Mouse (Mus musculus) splenic B cell, adult 2 months (primary cell): ENCODE measurements around the gene Mif4gd.
A peak's percentile ranks its signal among the peaks of the same experiment; 100 is the strongest.

Experiments
- DNase-seq: peaks from one replicate; pipeline ENCODE4 v3.0.0-alpha.2; 2011; ENCODE audit warnings: low read depth, low spot score
- H3K27me3 ChIP-seq: 2 replicates; pipeline ENCODE4 v1.6.1; 2012; ENCODE audit warnings: mild to moderate bottlenecking, low read length, moderate library complexity, mixed read lengths; ENCODE audit not compliant: control insufficient read depth, poor library complexity, insufficient read depth, severe bottlenecking
- H3K36me3 ChIP-seq: 2 replicates; pipeline ENCODE4 v1.6.1; 2012; ENCODE audit warnings: mild to moderate bottlenecking, low read length, moderate library complexity, mixed read lengths; ENCODE audit not compliant: control insufficient read depth, poor library complexity, insufficient read depth, severe bottlenecking

Gene Mif4gd

DNA sequence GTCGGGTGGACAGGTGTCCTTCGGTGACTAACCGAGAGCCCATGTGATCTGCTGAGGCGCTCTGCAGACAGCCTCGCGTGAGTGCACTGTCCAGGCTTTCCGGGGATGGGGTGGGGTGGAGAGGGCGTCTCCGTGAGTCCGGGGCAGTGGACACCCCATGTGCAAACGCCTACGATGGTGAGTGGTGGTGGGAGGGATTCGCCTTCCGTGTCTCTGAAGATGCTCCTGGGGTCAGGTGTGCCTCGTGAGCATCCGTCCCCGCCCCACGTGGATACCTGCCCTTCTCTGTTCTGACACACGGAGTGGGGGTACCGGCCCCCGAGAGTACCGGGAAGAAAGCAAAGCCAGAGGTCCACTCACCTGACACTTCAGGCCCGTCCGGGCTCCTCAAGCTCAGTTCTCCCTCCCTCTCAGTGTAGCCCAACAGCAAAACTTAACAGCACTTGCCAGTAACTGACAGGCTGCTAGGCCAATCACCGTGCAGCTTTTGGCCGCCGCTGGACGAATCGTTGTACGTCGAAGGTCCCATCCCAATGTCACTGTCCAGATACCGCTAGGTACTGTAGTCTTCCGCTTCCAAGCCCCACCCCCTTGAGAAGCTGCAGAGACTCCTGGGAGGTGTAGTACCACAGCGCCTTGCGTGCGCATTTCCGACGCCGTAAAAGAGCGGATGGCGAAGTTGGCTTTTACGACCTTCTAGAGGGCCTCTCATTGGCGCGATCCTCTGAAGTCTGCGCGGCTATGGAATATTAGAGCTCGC lies 15.1 kb upstream of the Mif4gd start, which contains the start of gene Slc25a19:
Gene Slc25a19, minus strand, starts transcription at position 591 of the 760 bp plus-strand sequence.
- no peaks in the 10 kb centered on the region for H3K27me3 ChIP-seq
- DNase-seq, result peak; percentile 100
- peaks cover 3% of the 10 kb centered on the region for H3K36me3 ChIP-seq

DNA sequence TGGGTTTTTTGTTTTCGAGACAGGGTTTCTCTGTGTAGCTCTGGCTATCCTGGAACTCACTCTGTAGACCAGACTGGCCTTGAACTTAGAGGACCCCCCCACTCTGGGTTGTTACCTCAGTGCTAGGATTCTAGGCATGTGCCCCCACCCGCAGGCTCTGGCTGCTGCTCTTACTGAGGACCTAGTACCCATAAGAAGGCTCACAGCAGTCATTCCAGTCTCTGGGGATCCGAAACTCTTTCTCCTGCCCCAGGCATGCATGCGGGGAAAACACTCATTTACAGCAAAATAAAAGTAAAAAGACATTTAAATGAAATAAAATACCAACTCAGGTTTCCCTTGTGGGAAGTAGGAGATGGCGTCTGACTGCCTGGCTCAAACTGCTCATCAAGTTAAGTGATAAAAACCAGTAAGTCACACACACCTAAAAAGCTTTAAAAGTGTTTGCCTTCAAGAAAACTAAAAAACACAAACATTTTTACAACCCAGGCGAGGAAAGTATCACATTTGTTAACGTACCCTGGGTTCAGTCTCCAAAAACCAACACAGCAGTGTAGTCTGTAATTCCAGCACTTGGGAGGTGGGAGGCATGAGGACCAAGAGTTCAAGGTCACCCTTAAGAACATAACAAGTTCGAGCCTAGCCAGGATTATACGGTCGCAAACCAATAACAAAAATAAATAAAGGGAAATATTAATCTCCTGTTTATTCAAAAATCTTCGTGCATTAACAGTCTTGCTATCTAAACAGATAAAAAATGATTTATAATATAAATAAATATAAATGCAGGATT lies 14.3 kb upstream of the Mif4gd start:
- peaks cover 4% of the 10 kb centered on the region for H3K36me3 ChIP-seq
- no peaks in the 10 kb centered on the region for H3K27me3 ChIP-seq
- no peak for DNase-seq

DNA sequence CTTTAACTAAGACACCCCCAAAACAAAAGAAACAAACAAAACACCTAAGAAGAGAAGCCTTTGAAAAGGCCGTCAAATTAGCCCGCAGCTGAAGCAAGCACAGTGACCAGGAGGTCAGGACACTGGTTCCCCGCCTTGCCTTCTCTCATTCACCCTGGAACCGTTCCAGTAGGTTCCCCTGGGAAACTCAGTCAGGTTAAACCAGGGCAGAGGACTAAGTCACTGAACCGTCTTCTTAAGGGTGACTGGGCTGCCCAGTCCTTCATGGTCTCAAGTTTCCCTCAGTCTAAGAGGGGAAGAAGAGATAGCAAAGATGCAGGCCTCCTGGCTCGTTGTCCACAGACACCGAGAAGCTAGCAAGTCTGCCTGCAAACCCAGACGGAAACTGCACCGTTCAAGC lies 13.1 kb upstream of the Mif4gd start:
- Histone ChIP-seq H3K36me3 (peaks cover 6% of the 10 kb centered on the region), H3K27me3 (no peaks in the 10 kb centered on the region)
- no peak for DNase-seq

DNA sequence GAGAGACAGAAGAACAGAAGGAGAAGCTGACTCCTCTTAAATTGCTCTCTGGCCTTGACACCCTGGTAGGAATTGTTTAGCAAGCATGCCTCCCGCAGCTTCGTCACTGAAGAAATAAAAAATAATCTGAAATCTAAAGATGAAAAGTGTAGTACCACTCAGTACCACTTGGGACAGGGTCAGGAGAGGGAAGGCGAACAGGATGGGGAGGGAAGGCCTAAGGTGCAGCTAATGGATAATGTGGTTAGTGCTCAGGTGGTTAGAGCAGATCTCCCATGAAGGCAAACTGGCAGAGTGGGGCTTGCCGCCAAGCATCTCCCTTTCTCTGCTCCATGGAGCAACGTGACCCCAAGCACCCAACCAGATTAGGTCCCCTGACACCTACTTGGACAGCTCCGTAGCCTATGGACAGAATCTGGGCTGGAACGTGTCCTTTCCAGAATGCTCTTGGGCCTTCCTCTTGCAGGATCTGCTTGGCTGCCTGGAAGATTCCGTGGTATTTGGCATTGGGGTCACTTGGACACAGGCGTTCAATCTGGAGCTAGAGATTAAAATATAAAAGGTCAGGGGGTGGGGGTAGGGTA lies 10.8 kb upstream of the Mif4gd start:
- H3K36me3 ChIP-seq, result peaks cover 10% of the 10 kb centered on the region
- H3K27me3 ChIP-seq, result no peaks in the 10 kb centered on the region
- DNase-seq, result peak; percentile 48

DNA sequence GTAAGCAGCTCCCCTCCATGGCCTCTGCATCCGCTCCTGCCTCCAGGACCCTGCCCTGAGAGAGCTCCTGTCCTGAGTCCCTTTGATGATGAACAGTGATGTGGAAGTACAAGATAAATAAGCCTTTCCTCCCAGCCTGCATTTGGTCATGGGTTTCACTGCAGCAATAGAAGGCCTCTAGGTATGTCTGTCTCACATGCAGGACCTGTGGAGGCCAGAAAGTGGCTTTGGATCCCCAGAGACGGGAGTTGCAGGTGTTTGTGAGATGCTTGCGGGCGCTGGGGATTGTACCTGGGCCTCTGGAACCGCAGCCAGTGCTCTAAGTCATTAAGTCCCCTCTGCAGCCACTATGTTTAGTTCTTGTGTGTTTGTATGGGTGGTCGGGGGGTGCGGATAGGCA lies 7.2 kb upstream of the Mif4gd start:
- no peaks in the 10 kb centered on the region for H3K27me3 ChIP-seq
- no peak for DNase-seq
- peaks cover 11% of the 10 kb centered on the region for H3K36me3 ChIP-seq

DNA sequence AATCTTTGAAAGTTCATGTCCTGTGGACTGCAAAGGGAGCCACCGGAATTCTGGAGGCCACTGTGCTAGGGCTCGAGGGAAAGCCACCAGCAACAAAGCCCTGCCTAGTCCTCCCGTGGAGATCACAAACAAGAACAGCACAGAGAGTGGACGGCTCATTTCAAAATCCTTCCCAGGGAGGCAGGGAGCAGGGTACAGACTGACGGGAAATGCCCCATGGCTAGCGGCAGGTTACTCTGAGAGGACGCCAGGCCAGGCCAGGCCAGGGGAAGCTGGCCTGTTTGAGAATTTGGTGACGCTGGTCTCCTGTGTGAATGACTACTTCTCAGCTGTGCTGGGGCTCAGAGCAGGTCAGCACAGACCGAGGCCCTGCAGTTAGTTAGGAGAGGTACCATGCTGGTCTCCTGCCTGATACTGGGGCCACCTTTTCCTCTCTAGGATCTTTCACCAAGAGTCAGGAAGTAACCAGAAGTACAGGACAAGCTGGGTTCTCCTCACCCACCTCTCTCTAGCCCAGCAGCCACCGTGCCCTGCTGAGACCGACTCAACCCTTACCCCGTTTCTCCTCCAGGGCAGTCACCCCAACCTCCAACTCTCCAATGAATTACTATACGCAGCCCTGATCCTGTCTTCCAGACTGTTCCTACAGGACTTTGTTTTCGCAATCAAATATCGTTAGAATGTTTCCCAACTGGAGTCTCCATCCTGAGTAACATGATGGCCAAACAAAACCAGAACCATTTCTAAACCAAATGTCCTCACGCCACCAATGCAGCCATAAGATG lies 6.2 kb upstream of the Mif4gd start:
- Histone ChIP-seq H3K36me3 (peaks cover 12% of the 10 kb centered on the region), H3K27me3 (no peaks in the 10 kb centered on the region)
- no peak for DNase-seq

DNA sequence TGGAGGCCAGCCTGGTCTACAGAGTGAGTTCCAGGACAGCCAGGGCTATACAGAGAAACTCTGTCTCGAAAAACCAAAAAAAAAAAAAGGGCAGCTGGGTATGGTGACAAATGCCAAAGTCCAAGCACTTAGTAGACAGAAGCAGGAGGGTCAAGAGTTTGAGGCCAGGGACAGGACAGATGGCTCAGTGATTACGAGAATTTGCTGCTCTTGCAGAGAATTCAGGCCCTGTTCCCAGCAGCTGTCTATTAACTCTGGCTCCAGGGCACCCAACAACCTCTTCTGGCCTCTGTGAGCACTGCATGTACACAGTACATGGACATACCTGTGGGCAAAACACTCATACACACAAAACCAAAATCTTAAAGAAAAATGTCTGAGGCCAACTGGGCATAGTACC lies 5.2 kb upstream of the Mif4gd start:
- no peaks in the 10 kb centered on the region for H3K27me3 ChIP-seq
- DNase-seq, result no peak
- H3K36me3 ChIP-seq, result peaks cover 10% of the 10 kb centered on the region

DNA sequence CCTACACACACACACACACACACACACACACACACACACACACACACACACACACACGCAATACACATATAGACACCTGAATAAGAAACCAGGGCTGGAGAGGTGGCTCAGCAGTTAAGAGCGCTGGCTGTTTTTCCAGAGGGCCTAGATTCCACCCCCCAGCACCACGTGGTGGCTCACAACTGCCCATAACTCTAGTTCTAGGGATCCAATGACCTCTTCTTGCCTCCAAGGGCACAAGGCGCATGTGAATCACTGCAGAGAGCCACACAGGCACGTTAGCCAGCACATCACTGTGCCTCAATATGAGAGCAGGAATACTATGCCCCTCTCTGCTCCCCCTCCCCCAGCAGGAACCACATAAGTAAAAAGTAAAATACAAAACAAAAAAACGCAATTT lies 4.1 kb upstream of the Mif4gd start:
- Histone ChIP-seq H3K36me3 (peaks cover 8% of the 10 kb centered on the region), H3K27me3 (no peaks in the 10 kb centered on the region)
- no peak for DNase-seq

DNA sequence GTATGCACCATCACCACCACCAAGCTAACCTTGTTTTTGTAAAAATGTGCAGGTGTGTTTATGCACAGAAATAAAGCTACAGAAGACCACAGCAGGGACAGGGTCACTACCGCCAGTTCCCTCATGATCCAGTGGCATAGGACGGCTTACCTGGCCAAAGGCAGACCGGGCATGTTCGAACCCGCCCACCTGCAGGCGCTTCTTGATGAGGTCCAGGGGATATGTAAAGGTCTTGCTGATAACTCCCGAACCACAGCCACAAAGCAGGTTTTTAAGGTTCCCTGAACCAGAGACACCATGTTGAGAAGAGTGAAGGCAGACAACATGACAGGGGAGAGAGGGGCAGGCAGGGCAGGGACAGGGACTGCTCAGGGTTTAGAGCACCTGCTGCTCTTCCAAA lies 3.6 kb upstream of the Mif4gd start:
- H3K27me3 ChIP-seq, result no peaks in the 10 kb centered on the region
- DNase-seq, result no peak
- peaks cover 8% of the 10 kb centered on the region for H3K36me3 ChIP-seq

DNA sequence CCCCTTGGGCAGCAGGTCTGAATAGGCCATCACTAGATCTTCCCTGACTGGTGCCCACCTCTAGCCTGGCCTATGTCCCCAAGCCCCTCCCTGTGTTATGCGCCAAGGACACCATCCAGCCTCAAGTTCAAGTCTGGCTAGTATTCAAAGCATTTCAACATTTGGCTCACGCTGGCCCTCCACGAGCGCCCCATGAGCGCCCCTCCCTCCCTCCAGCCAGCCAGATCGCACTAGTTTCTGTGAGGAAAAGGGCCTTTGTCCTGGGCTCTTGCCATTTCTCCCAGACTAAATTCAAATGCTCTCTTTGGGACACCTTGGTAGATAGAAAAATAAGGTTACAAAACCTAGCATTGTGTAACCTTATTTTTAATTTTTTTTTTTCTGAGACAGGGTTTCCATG lies 3.1 kb upstream of the Mif4gd start:
- DNase-seq, result no peak
- Histone ChIP-seq H3K36me3 (peaks cover 6% of the 10 kb centered on the region), H3K27me3 (no peaks in the 10 kb centered on the region)

DNA sequence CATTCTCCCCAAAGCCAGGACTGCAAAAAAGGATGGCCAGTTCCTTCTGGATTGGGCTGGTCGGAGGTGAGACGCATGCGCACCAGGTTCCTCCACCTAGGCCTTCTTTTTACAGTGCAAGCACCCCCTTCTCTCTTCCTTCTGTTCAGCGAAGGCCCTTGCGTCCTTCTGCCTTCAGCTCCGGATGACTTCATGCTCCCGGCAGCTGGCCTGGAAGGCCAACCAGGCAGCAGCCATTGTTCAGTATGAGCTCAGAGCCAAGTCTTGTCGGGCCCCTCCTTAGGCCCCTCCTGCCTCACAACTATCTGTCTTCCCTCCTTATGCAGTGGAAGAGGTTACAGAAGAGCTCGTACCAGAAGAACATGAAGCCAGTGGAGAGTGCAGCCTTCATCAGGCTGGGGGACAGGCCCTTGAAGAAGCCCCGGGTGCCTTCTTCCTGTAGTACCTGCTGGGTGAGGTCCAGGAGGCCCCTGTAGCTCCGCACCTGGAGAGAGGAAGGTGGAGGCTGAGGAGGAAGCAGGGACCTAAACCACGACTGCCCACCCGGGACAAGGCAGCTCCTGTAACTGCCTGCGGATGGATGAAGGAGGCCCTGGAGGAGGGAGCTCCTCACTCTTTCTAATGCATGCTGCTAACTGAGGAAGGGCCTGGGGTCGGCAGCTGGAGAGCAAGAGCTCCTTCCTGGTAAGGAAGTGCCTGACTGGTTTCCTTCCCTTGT lies 2.5 kb upstream of the Mif4gd start:
- DNase-seq, result no peak
- peaks cover 4% of the 10 kb centered on the region for H3K36me3 ChIP-seq
- no peaks in the 10 kb centered on the region for H3K27me3 ChIP-seq

DNA sequence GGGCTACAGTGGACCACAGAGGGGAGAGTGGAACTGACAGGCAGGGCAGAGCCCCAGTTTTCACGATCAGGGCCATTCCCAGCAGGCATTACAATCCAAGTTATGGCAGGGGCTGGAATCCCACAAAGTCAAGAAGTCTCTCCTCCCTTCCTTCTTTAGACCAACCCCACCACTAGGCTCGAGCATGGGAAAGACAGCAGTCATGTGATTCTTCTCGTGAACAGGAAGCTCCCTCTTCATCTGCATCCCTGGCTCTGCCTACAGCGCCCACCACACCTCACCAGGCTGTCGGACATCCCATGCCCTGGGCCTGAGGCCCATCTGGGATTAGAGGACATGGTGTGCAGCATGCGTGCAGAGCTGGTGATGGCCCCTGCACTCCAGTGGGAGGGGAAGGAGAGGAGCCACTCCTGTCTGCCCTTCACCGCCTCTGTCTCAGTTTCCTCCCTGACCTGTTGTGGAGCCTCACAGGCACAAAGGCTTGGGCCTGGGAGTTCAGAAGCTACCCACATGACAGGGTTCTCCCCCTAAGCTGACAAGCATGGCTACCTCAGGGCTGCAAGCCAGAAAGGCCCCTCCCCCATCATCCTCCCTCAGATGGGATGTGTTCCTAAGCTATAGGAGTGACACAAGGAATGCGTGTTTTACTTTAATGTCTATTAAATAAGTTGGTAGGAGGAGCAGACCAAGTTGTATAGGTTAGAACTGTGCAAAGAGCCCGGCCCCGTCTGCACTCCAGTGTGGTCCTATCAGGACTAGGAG lies 1.8 kb upstream of the Mif4gd start:
- DNase-seq, result no peak
- Histone ChIP-seq H3K36me3 (peaks cover 5% of the 10 kb centered on the region), H3K27me3 (no peaks in the 10 kb centered on the region)

DNA sequence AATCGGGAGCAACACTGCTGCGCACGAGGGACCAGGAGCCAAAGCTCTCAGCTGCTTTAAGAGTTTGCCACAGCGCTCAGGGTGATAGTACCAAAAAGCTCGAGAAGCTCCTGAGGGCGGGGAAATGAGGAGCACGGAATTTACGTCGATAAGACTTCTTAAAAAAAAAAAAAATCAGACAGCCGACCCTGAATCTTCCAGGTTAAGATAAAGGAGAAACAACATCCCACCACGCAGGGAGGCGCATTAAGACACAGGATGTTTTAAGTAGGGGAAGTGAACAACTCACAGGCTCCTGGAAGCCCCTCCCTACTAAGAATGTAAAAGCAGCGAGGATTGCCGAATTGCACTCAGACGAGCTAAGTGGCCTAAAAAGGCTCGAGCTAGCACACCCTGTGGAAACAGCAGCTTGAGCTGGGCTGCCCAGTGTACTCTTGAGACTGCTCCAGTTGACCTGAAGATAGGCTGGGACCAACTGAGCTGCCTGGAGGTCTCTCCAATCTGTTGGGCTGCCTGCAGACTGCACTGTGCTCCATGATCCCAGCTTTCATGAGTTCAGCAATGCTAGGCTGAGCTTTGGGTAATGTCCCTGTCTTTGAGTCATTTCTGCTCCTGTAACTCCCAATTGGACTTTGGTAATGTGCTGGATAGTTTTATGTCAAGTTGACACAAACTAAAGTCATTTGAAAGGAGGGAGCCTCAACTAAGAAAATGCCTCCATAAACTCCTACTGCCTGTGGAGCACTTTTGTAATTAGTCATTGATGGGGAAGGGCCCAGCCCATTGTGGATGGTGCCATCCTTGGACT lies 573 bp upstream of the Mif4gd start:
- H3K36me3 ChIP-seq, result peaks cover 5% of the 10 kb centered on the region
- peak; percentile 65 for DNase-seq

More for the DNA sequence above, 573 bp upstream of the Mif4gd start:
- H3K27me3 ChIP-seq, result no peaks in the 10 kb centered on the region
